Mouse (Mus musculus) urinary bladder, postnatal 4 days (tissue): ENCODE data around the gene Nradd.

ENCODE experiments used
- DNase-seq, 2 experiments: peaks; one replicate each; pipeline ENCODE4 v3.0.0; 2021 to 2022; ENCODE audit warnings: low spot score in 2 of 2

Gene Nradd

DNA sequence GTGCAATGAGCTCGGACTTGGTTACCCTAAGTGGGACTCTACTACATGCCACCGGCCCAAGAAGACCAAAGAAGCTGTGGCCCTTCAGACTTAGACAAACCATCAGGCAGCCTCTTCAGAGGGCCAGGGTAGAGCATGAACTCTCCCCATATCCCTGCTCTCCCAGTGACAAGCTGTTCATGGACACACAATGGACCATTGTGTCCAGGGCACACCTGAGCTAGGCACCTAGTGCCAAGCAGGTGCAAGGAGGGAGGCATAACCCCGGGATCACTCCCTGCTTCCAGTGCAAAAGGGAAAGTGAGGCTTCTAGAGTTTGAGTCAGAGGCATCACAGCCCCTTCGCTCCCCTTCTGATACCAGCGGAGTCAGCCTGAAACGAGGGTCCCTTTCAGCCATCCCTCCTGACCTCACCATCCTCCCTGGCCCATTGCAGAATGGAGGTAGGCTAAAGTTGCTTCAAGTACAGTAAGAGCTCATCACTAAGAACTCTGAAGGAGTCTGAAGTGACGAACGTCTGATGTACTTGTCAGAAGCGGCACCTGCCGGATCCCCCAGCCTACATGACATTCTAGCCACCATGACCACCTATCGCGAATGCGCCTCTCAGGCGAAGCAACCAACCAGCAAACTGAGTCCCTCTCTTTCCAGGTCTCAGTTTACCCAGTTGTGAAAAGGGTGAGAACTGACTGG lies 28.9 kb upstream of the Nradd start:
- no peak for DNase-seq

DNA sequence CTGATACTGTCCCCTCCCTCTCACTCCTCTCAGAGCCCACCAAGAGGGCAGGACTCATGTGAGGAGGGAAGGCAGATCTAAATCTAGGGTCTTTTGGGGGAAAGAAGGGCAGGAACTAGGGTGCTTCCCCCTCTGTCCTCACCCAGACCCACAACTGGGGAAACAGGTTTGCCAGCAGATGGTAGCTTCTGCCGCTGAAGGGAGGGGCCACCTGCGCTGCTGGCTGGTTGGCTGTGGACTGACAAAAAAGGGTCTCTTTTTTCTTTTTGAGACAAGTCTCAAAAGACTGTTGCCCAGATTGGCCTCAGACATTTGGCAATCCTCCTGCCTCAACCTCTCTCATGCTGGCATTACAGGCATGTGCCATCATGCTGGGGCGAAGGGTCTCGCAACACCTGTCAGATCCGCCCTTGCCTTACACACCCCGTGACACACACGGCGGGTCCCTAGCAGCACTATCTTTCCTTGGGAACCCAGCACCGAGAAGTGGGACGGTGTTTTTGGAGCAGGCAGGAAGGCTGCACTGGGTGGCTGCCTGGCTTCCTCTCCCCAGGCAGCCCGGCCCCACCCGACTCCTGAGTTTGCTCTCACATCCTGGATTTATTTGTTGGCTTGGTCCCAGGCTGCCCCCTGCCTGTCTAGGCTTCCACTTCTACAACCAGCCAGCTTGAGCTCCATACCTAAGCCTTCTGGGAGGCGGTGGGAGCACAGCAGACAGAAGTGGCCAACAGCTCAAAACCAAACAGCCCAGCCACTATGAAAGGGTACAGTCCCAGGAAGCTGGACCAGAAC lies 27.9 kb upstream of the Nradd start:
- no peak for DNase-seq

GRCm38 (mm10) chr9:110649775-110650174 lies 25.5 kb upstream of the Nradd start:
- DNase-seq = no peak

DNA sequence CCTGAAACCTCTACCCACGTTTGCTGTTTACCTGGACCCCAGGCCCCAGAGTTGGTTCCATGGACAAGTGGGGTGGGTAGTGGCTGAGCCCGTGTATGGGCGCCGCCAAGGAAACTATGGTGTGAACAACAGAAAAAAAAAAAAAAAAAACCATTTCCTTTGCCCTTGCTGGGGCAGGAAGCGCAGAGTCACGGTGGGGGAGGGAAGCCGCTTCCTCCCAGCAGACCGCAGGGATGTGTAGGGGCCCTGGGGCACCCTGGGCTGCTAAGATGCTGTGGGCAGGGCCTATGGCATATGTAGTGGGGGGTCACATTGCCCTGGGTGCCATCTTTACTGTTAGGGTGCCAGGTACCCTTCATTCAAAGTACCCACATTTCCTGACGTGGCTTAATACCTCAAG lies 21.0 kb upstream of the Nradd start:
- DNase-seq = no peak

DNA sequence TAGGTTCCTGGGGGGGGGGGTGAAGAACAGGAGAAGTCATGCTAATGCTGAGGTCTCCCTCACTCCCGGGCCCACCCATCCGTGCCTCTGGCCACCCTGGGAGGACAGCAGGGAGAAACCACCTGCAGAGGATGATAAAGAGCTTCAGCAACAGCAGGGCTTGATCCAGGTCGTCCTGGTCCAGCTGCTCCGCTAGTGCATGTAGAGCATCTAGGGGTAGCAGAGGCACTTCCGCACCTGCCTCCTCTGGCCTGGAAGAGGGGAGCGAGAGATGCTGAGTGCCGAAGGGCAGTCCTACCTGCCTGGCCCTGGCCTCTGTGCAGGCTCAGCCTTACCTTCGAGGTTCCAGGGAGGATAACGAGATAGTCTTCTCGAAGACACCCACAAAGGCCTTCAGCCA lies 20.0 kb upstream of the Nradd start:
- no peak for DNase-seq

GRCm38 (mm10) chr9:110643787-110644186 lies 19.5 kb upstream of the Nradd start:
- DNase-seq = no peak

DNA sequence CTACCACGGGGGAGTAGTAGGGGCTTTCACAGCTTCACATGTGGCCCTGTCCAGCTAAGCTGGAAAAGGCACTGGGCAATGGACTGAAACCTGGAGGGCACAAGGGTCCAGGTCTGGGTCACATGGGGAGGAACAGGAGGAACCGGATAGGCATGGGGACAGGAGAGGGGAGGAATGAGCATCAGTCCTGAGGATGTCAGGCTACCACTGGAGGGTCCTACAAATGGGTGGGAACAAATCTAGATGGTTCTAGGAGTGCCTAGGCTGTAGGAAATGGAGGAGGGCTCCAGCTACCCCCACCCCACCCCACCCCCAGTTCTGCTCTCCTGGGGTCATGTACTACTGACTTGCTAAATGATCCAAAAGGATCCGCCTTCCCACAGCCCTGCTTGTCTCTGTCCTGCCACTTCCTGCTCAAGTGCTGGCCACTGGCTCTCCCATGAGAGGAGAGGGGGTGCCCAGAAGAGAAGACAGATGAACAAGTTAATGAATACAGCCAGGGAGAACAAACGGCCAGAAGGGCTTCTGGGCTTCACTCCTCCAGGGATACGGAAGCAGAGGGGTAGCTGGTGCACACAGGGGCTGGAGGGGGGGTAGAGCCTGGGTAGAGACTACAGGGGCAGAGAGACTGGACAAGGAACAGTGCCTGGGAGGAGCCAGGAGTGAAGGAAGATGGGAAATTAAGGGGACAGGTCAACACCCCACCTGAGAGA lies 18.7 kb upstream of the Nradd start:
- no peak for DNase-seq

GRCm38 (mm10) chr9:110641006-110641405 lies 16.8 kb upstream of the Nradd start:
- no peak for DNase-seq

DNA sequence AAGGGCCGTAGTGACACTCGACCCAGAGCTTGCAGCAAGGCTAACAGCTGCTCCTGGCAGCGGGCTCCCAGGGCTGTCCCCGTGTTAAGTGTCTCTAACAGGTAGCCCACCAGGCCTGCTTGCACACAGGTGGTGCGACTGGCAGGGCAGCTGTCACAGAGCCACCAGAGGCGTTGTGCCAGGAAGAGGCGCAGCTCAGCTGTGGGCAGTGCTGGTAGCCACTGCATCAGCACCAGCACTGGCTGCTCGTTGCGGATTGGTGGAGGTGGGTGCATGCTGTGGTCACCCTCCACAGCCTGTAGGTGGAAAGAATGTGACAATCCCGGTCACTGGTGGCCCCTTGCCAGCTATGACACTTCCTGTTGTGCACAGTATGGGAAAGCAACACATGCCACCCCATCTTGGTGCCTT lies 14.4 kb upstream of the Nradd start:
- DNase-seq = no peak

DNA sequence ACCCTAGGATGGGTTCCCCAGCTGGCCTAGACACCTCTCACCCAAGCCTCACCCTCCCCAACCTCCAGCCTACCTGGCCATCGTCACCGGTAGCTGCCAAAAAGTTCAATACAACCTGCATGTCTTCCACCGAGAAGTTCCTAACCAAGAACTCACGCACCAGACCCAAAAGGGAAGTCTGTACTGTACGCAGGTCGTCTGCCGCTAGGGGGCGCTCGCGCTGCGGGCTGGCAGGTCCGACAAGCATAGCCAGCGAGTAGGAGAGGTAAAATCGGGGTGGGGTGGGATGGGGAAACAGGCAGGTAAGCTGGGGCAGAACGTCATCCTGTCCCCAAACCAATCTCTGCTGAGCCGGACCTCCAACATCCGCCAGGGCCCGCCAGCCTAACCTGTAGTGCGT lies 11.0 kb upstream of the Nradd start:
- peak; percentile 76 to 91 for DNase-seq

GRCm38 (mm10) chr9:110633882-110634281 lies 9.6 kb upstream of the Nradd start:
- no peak for DNase-seq

DNA sequence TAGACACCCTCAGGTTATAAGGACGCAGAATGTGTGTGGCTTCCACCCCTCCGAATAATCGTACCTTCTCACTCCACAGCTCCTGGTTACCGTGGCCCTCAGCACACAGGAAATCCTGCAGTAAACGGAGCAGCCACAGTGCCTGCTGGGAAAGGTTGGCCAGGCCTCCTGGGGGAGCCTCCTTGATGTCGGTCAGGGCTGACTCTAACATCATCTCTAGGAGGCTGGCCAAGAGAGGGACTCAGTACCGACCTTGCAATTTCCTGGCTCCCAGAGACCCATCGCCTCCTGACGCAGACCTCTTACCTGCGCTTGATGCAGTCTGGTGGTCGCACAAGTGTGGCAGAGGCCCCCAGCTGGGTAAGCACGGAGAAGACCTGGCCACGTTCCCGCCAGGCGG lies 8.4 kb upstream of the Nradd start:
- no peak for DNase-seq

DNA sequence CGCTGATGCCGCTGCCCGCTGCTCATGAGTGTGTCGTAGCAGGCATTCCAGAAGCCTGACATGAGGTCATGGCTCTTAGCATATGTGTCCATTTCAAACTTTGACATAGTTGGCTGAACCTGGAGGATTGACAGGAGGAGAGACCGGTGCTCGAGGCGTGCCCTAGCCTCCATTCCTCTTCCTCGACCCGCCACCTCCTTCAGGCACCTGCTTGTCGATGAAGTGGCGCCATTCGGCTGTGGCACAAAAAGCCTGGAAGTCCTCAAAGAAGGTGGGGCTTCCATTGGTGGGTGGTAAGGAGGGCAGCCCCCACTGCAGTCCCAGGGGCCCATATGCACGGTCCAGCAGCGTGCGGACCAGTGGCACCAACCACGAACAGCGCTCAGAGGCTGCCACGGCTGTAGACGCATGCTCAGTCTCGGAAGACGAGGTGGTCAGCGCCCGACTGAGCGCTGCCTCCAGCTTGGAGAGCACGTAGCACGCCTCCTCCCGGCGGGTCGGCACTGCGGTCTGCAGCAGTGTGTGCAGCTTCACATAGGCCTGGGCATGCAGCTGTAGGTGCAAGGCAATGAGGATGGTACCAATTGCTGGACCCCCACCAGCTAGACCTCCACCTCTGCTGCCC lies 7.5 kb upstream of the Nradd start:
- DNase-seq = no peak

DNA sequence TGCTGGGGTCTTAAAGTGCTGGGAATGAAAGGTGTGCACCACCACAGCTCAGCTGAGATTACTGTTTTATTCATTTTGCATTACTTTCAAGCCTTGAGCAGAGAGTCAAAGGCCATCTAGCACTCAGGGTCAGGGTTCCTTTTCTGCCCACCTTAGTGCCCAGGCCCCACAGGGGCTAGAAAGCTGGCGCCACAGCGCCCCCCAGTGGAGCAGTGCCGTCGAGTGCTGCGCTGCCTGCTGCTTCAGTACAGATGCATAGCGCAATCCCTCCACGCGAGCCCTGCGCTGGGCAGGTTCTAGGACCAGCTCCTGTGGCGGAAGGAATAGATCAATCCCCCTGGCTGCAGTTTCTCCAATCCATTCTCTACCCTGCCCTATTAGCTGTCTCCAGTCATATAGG lies 6.9 kb upstream of the Nradd start:
- no peak for DNase-seq

DNA sequence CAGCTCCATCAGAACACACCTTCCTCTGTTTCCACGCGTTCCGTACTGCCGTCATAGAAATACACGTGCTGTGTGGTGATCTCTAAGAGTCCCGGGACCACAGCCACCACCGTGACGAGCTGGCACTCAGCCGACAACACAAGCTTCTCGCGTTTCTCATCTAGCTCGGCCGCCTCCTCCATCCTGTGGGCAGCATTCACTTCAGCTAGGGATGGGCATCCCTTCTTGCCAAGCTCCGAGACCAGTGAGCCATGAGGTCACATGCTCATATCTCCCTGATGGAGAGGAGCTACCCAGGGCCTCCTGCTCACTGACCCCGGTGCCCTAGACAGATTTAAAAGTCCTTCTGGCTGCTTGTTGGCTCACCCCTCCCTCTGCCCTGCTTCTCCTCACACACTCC lies 5.9 kb upstream of the Nradd start:
- no peak for DNase-seq

DNA sequence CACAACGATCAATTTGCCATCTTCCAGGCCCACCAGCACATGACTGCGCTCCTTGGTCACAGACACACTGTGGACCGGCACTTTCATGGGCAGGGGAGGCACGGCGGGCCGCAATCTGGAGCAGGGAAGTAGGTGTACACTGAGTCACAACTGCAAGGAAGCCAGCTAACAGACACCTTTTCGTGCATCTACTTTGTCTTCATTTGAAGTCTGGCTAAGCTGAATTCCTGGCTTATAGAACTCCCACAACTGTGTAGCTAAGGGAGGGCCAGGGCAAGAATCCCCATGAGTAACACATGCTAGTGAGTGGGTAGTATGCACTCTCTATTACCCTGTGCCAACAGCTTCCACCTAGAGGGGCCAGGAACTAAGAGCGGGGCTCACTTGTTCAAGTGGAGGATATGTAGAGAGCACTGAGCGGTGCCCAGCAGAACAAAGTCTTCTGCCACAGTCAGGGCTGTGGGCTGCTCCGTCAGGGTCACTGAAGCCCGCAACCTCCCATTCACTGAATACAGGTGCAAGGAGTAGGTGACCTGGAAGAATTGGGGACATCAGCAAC lies 1.2 kb upstream of the Nradd start:
- DNase-seq = no peak

DNA sequence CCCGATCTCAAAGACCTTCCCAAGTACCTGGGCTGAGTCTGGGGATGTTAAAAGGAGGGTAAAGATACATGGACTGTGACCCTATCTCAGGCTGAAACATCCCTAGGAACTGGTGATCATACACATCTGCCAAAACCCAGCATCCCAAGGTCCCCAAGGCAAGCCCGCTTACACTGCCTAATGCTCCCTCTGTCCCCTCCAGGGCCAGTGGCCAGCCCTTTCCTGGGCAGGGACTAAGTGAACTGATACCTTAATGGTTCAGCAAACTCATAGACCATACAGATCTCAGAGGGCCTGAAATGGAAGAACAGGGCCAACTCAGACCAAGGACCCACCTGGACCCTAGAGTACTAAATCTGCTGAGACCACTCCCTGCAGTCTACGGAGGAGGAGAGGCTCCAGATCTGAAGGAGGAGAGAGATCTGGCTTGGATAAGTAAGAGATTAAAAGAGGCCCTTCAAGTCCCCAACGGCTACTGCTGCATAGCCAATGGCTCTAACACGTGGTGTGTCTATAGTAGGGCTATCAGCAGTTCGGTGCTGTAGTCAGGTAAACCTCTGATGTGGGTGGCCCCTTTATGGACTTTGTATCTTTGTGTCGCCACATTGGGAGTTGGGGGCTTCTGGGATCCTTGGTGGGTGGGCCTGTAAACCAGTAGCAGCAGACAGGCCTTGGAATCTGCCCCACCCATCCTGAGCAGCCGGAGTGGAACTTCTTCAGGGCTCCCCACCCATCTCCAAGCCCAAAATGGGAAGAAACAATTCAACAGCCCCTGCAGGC lies 646 bp downstream of the Nradd start:
- DNase-seq = peak; percentile 17 to 55

DNA sequence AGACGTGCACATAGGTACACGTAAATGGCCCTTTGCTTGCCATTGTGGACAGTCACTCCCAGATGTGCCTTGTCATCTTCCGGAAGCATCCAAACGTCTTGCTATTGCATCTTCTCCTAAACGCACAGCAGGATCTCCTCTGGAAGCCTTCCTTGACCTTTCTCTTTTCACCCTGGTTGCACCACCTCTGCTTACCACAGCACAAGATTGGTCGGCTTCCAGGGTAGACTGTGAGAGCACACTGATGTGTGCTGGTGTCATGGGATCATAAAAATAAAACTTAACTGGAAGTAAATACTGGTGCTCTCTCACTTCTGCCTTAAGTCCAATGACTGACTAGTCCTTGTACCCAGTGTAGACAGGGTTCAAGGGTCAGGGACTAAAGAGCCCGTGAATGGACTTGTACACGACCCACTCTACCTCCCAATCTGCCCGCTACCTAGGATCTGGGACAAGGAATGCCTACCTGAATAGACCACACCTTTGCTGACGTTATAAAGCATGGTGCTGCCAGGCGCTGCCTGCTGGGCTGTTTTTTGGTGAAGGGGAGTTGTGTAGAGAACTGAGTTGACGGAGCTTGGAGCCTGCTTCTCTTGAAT lies 1.5 kb downstream of the Nradd start:
- no peak for DNase-seq

GRCm38 (mm10) chr9:110620685-110621084 lies 3.6 kb downstream of the Nradd start:
- no peak for DNase-seq

DNA sequence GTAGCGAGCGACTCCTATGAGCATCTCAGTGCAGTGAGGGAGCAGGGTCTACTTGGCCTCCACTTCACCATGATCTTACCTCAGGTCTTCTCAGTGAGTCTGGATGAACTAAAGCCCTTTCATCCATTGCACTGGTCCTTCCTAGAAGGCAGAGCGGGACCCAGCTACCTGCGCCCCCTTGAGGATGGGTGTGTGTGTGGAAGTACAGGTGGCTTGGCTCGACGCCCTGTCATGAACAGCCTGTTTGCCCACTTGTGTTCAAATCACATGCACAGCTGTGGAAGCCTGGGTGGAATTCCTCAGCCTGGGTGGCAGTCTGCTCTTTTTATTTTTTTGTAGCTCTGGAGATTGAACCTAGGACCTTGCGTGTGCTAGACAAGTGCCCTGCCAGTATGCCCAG lies 4.1 kb downstream of the Nradd start:
- no peak for DNase-seq

DNA sequence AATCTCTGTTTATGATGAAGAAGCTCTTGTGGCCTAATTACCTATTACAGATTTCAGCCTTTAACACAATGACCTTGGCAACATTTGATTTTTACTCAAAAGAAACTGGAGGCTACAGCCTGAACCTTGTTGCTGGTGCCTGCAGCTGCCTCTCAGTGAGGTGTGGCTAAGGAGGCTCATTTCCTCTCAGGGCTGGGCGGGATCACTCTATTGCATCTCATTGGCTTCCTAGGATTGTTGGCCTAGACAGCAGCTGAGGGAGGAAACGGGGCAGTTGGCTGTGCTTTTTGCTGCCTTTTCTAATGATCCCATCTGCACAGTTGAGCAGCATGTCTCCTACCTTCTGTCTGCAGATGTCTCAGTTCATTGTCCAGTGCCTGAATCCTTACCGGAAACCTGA lies 7.2 kb downstream of the Nradd start:
- peak in 1 of 2 experiments; percentile 17 for DNase-seq
